Mouse (Mus musculus) mature B cell (primary cell): Measurements from ENCODE around the gene B3galt5.

Source experiments
- in situ Hi-C: fragments of 300-500 bp; cut with MboI; formaldehyde crosslinking; loops from 2 replicates; pipeline ENCODE4 v1.14.3; 2019

The B3galt5 gene

DNA sequence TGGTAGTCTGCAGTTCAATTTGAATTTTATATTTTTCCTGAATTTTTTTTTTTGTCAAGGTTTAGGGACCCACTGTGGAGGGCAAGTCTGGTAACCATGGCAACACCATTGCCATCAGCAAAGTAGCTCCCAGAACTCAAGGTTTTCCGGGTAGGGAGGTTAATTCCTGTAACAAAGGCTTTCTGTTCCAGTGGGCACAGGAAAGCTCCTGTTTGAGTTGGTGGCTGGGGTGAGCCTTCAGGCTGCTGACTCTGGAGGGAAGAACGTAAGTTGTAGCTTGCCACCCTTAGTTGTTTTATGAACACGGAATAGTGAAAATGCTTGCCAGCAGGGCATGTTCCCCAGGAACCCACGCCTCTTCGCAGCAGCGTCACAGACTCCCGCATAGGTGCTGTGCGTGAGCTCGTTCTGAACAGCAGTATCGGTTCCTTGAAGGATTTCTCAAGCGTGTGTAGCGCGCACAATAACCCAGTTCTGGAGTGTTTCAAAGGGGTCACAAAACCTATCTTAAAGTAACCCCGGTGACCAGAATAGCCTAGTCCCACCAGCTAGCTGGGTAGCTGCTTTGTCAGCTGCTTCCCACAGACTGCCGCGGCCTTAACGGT, at the start of gene B3galt5:
B3galt5 (plus strand) TSS at position 436 of the 605 bp plus-strand sequence.
- in situ Hi-C loops: no loop called here

DNA sequence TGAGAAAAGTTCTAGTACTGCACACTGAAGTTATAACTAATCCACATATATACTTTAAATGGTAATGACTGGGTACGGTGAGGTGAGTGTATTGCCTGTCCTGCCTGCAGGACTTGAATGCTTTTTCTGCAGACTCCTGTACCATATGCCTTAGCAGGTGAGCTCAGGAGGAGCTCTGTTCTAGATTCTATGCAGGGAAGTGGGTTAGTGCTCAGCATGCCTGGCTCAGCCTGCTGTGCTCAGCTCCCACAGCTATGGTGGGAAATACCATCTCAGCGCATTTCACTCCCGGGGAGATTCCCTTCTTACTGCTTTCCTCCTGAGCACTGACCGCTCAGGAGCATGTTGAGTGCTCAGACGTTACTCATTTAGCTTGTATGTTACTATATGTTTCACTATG, 48.0 kb upstream of the B3galt5 start:
- in situ Hi-C loops: no loop called here

DNA sequence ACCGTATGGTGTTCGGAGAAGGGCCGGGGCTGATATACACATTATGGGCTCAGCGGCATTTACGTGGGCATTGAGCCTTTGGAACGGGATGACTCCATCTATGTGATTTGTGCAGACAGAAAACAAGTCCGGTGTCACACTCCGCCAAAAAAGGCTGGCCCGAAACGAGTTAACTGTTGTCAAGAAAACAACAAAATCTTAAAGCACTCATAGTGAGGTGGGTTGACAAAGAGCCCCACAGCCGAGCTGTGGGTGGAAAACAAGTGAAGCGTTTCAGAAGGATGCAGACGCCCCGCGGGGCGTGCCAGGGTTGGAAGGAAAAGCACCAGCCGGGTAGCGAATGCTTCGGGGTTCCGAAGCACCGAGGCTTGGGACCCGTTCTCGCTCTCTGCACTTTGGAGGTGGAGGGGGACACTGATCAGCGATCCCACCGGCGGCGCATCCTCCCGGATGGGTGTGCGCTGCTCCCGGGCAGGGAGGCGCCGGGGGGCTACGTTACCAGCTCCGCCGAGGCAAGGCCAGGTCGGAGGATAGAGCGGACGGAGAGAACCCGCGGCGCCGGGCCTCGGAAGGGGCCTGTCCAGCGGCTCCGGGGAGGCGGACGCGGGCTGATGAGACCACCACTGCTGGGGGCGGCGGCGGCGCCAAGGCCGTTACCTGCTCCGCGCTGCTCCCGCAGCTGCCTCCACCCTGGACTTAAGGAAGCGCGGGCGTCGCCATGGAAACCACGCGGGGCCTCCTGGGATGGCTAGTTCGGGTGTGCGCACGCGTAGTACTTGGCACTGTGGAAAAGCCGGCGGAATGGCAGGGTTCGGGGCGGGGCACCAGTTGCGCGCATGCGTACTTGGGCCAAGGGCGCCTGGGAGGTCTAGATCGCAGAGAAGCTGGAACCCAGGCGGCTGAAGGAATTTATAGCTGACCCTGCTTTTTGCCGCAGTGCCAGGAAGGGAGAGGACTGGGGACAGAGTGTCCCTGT, 43.8 kb upstream of the B3galt5 start, which contains the start of gene Lca5l:
Lca5l (minus strand) TSS at position 741 of the 976 bp plus-strand sequence.
- in situ Hi-C loops: no loop called here

DNA sequence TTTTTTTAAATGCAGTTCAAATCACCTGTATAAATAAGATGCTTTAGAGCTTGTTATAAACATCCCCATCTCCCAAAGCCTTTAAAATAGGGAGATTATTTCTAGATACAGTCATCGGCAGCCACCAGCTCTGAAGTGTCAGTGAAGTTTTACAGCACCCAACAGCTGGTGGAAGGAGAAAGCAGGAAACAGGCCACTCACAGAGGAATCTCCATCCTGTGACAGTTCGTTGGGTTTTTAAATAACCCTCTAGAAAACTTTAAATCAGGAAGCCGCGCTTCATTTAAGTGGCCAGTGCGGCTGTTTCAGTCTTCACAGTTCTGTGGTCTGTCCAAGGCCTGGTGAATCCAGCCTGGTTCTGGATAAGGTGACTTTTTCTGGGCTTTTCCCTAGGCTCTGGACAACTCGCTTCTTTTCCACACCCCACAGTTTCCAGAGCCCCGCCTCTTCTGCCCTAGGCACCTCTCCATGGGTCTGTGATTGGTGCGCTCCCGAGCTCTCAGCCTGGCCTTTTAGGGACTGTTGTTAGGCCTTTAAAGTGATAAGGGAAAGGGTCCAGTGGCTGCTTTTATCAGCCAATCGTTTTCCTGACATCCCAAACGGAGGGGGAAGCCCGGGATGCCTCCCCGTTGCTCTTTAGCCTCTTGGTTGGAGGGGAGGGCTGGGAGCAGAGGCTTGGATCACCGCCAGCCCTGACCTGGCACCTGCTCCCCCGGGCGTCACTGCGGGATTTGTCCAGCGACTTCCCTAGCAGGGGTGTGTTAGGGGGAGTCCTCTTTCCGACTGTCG, 35.5 kb upstream of the B3galt5 start, which contains the start of gene Sh3bgr:
Sh3bgr (plus strand) TSS at position 538 of the 789 bp plus-strand sequence.
- in situ Hi-C loops: no loop called here

DNA sequence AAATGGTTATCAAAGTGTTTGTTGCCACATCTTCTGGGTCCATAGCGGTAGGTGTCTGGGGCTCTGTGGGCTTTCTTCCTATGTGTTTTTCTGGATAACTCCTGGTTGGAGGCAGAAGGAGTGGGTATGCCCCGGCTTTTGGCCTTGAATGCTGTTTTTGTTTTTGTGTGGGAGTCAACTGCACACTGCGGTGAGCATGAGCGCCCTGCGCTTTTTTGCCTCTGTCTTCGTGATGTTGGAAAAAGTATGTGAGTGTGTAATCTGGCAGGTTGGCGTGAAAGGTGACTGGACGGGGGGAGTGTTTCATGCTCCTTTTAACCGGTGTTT, 34.9 kb upstream of the B3galt5 start:
- in situ Hi-C loops: no loop called here

DNA sequence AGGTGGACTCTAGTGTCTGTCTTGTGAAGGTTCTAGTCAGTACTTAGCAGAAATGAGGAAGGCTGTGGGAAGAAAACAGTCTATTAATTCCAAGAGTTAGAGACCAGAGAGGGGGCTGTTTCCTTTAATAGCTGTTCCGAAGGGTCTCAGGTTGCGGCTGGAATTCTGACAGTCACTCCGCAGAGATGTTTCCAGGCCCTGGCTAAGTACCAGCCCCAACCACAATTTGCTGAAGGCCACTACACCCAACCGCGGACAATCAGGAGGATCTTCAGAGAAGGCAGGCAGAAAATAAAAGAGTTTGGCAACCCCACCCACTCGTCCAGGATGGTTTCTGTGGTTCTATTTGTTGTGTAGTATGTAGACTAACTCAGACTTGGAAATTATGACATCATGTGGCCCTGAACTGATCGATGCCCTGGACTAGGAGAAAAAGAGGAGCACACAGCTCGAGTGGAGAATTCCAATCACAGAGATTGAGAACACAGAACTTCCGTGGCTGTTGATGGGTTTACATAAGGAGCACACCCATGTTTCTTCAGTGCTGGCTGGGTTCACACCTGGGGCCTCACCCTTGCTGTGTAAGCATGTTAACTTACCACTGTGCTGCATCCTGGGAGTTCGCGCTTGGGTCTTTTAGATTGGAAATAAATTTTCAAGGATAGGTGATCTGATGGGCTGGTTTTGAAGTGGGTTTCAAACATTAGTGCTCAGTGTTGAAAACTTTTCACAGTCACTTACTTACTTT, 33.9 kb upstream of the B3galt5 start:
- in situ Hi-C loops: no loop called here

DNA sequence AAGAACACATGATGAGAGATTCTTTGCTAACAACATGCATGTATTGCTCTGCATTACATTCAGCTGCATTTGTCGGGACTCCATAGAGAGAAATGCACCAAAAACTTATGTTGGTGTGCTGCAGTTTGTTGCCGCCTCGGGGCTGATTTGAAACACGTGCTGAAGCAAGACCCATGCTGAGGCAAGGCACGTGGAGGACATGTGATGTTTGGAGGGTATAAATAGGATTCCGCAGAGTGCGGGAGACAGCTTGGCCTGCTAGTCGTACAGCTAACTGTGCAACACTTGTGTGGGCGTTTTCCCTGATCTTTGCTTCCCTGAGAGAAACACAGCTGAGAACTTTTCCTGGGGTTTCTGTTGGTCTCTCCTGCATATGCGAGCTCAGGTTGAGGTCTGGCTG, 25.8 kb upstream of the B3galt5 start:
- in situ Hi-C loops: no loop called here

DNA sequence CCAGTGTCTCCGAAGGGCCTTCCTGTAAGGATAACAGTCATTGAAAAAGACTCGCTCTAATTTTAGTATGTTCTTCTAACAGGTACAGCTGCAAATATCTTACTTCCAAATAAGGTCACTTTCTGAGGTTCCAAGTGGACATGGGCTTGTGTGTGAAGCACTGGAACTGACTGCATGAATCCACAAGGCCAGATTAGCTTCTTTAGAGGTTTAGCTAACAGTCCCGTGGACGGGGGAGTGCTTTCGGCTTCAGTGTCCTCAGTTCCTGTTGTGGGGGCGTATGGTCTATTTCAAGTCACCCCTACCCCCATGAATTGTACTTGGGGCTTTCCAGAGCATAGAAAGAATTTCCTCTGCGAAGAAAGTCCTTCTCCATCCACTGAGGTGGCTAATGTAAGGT, 24.7 kb upstream of the B3galt5 start:
- in situ Hi-C loops: no loop called here

DNA sequence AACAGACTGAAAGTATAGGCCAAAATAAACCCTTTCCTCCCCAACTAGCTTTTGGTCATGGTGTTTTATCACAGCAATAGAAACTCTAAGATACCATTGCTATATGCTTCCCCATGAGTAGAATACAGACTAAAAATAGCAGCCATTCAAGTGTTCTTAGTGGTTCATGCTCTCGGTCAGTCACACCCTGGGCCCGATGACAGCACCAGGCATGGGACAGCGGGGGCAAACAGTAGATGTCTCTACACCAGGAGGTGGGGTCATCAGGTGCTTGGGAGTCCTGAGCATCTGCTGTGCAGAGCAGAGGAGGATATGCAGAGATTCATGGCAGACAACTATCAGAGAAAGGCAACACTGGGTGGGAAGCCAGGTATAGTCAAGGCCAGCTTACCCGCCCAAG, 22.6 kb upstream of the B3galt5 start:
- in situ Hi-C loops: no loop called here

DNA sequence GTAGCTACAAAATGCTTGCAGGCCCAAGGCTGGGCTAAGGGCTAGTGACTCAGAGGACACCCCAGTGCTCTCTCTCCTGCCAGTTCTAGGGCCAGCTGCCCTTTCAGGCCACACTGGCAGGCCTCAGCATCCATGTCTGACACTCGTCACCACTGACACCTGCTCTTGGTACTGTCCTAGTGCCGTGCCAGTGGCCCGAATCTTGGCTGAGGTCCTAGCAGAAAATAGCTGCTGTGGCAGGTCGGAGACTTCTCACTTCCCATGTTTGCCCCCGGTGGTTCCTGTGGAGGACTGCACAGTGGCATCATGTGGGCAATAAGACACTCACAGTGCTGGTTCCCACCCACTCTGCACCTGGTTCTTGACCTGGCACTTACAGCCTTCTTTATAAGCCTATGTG, 14.1 kb upstream of the B3galt5 start:
- in situ Hi-C loops: no loop called here

DNA sequence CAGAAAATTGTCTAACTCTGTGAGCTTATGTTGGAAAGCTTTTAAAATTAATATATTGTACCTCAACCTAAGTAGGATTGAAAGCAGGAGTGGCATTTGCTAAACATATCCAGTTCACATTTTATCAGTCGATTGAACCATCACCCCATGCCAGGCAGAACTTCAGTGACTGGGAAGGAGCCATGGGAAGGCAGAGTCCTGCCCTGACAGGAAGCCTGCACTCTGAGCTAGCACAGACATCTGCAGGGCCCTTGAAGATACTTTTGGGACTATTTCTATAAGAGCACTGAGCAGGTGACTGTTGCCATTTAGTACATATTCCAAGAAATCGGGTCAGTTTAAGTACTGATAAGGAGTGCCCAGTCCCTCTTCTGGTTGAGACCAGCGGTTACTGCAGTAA, 13.6 kb upstream of the B3galt5 start:
- in situ Hi-C loops: no loop called here

DNA sequence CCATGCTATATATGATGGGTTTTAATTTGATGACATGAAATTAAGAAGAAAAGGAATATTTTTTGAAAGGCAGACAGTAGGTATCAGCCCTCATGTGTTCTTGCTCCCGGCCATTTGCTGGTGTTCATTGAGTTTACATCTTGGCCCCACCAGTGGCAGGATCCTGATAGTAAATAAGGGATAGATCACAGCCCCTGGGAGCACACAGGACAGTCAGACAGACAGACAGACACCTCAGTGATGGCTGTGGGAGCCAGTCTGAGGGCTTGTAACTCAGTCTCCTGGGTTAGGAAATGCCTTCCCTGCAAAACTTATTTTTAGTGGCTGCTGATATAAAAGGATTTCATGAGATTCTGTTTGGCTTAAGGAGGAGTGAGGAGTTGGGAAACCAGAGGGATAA, 13.1 kb upstream of the B3galt5 start:
- in situ Hi-C loops: no loop called here

DNA sequence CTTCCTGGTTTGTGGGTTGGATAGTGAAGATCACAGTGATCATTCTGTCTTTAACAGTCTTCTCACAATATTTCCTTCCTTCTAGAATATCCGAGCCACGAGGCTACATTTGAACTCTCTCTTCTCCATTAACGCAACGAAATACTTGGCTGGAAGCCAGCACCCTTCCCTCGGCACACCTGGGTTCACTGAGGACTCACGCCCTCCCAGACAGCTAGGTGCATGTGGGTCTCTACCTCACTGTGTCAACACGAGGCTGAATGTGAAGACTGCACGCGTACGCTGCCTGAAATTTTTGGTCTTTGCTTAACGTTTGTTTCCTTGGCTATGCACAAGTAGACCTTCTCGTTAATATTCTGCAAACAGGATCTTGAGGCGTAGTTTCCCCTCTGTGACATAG, 7.2 kb upstream of the B3galt5 start:
- in situ Hi-C loops: no loop called here

DNA sequence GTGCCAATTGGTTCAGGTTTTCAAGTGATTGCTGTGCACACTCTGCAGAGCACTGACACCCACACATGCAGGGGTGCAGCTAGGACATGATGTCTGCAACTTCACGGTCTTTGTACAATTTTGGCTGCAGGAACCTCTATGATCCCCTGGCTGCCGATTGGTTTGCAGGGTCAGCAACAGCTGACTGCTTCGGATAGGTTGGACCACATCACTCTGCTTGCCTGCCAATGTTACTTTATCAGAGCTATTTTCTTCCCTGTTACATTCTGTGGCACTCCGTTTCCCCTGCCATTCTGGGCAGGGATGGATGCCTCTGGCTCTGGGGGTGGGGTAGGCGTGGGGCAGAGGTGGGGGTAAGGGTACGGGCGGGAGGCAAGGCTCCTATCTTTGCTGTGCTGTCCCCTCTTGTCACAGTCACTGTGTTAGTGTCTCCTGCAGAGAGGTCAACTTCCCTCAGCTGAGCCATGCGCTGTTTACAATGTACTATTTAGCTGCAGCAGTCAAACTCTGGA, 6.5 kb upstream of the B3galt5 start:
- in situ Hi-C loops: no loop called here

DNA sequence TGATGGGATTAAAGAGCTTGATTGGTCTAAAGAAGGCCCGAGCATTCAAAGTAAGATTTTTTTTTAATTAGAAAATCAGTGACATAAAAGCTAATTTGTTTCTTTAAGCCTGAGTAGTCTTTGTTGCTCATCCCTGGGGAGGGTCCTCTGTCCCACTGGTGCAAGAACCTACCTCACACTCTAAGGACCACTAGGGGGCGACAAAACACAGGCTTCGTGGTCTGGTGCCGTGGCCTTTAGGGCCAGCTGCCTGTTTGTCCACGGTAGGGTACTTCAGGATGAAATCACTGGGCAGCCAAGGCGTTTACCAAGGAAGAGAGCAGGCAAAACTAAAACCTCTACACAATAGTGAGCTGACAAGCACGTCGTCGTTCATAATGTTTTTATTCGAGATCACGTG, 5.2 kb upstream of the B3galt5 start:
- in situ Hi-C loops: no loop called here

DNA sequence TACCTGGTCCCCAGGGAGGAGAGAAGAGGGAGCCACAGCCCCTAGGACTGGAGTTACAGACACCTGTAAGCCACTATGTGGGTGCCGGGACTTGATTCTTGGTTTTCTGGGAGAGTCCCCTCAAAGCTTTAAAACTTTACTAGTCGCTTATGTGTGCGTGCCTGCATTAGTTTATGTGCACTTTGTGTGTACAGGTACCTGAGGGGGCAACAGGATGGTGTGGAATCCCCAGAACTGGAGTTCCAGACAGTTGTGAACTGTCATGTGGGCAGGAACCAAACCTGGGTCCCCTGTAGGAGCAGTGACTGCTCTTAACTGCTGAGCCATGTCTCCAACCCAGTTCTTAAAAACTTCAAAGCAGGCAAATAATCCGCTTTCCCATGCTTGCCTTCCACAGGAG, 4.3 kb upstream of the B3galt5 start:
- in situ Hi-C loops: no loop called here

DNA sequence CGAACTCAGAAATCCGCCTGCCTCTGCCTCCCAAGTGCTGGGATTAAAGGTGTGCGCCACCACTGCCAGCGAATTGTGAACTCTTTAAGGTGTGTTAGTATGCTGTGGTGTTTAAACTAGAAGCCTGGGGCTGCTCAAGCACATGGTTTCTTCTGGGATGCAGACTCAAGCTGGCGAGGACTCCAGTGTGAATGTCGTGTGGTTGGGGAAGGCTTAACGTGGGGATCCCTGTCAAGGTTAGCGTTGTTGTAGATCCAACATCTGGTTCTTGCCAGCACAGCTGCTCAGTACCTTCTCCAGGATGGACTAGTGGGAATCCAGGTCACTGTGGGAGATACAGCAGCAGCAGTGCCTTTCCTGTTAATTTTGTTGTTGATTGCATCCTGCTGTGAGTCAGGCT, 3.6 kb upstream of the B3galt5 start:
- in situ Hi-C loops: no loop called here

DNA sequence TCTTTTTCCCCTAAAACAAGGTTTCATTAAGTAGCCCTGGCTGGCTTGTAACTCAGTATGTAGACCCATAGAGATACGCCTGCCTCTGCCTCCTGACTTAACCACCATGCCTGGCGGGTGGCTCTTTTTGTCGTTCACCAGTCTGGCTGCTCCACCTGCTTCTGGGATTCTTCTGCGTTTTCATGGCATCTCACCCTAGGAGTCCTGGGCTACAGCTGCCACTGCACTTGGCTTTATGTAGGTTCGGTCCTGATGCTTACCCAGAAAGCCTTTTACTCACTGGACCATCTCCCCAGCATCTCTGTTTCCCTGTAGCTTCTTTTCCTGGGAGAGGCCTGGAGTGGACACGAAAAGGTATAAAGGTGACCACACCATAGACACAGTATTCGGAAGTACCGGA, 1.6 kb upstream of the B3galt5 start:
- in situ Hi-C loops: no loop called here

DNA sequence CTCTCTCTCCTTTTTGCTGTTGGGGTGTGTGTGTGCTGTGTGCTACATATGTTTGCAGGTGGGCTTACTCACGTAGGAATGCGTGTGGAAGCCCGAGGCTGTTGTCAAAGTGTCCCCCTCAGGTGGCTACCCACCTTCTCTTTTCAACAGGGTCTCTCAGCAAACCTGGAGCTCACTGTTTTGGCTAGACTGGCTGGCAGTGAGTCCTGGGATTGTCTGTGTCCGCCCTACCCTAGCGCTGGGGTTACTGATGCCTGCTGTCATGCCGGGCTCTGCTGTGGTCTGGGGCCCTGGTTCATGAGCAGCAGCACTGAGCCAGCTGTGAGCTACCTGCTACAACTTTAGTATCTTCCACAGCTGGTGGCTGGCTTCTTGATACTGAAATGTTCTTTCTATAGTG, 8.9 kb downstream of the B3galt5 start:
- in situ Hi-C loops: no loop called here

DNA sequence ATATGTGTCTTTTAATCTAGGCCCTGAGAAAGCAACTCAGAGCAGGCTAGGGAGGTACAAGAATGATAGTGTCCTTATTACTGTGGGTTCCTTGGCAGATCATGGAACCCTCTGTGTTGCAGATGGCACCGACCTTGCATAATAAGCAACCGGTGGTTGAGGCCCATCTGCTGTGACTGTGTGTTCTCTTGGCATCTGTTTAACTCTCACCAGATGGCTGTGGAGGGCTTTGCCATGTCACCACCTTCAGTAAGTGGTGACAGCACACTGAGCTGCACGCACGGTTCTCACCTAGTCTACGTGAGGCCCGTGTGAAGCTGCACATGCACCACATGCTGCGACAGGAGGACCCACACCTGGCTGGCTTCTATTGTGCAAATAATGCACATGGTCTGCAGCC, 14.0 kb downstream of the B3galt5 start:
- in situ Hi-C loops: no loop called here

DNA sequence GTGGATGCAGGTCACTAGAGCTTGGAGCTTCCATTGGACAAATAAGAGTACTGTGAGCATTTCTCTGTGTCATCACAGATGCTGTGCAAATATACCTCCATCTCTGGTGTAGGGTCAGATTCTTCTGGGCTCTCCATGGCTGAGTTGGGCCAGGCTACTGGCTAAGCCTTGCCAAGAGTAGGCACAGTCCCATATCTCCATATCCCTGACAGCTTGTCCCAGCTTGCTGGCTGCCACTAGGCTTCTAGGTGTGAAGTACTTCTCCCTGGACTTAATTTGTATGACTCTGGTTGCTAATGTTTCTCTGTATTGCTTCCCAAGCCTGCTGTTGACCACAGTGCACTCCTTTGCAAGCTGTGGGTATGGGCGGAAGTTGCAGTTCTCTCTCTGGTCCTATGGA, 16.5 kb downstream of the B3galt5 start:
- in situ Hi-C loops: no loop called here

DNA sequence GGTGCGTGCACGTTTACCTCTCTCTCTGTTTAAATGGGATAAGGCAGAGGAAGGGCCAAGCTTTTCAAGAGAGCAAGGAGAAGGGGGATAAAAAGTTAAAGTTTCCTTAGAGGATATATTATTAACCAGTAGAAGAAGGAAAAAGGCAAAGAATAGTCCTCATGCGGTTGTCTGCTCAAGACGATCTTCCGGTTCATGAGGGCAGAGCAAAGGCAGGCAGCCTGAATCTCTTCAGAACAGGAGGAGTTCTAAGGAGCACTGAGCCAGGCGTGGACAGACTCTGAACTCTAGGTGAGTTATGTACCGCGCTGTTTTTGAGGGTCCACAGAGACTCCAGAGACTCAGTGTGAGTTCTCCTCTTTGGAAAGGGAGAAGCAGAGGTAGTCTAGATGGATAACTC, 22.8 kb downstream of the B3galt5 start:
- in situ Hi-C loops: no loop called here
